Mouse (Mus musculus) embryonic facial prominence, embryonic 14.5 days (tissue): ENCODE data around the gene Gm17428. TPM values are rescaled to one million over a fixed set of nuclear protein-coding genes. Genes with fewer than 3 reads are reported as not detected.
"Not testable (repeated sequence)": the region's sequence is repeated elsewhere in the genome, so short reads cannot be mapped to it uniquely, and the experiment has no call there.

Experiments used
- ATAC-seq: fragments of 200-750 bp; cut with Nextera tagmentation; 2 replicates; pipeline ENCODE4 v1.8.0; 2017; ENCODE audit warnings: low read depth, moderate number of reproducible peaks, moderate TSS enrichment
- DNase-seq: peaks from one replicate; pipeline ENCODE4 v3.0.0-alpha.2; 2015; ENCODE audit warnings: low spot score
- H3K27ac ChIP-seq: fragments of 300-500 bp; sonication (generic); replicated peaks from 2 replicates; pipeline ENCODE4 v1.5.1; 2014; ENCODE audit warnings: low read depth, mild to moderate bottlenecking, low read length, moderate library complexity
- H3K27me3 ChIP-seq: fragments of 300-500 bp; sonication (generic); replicated peaks from 2 replicates; pipeline ENCODE4 v1.6.1; 2014; ENCODE audit warnings: low read length; ENCODE audit not compliant: control insufficient read depth, insufficient read depth
- H3K36me3 ChIP-seq: fragments of 300-500 bp; sonication (generic); 2 replicates; pipeline ENCODE4 v1.6.1; 2014; ENCODE audit warnings: low read length, mixed read lengths; ENCODE audit not compliant: control insufficient read depth, insufficient read depth
- H3K4me1 ChIP-seq: fragments of 300-500 bp; sonication (generic); 2 replicates; pipeline ENCODE4 v1.6.1; 2014; ENCODE audit warnings: antibody characterized with exemption, low read length; ENCODE audit not compliant: control insufficient read depth, insufficient read depth
- H3K4me2 ChIP-seq: fragments of 300-500 bp; sonication (generic); 2 replicates; pipeline ENCODE4 v1.6.1; 2014; ENCODE audit warnings: low read depth, mild to moderate bottlenecking, low read length, moderate library complexity, mixed read lengths
- H3K4me3 ChIP-seq: fragments of 300-500 bp; sonication (generic); 2 replicates; pipeline ENCODE4 v1.5.1; 2014; ENCODE audit warnings: low read depth, mild to moderate bottlenecking, low read length
- H3K9ac ChIP-seq: fragments of 300-500 bp; sonication (generic); 2 replicates; pipeline ENCODE4 v1.6.1; 2014; ENCODE audit warnings: low read depth, mild to moderate bottlenecking, low read length, moderate library complexity, mixed read lengths
- H3K9me3 ChIP-seq: fragments of 300-500 bp; sonication (generic); 2 replicates; pipeline ENCODE4 v1.6.1; 2016; ENCODE audit warnings: low read length; ENCODE audit not compliant: control insufficient read depth
- WGBS: fragments of 180-500 bp; shearing (Covaris S2); extraction: QIAGEN DNeasy Blood & Tissue Kit; methylation state at CpG from one replicate; pipeline ENCODE4 v1.1.7; 2014; 5-methylcytosine and 5-hydroxymethylcytosine counted together
- polyA plus RNA-seq: library from polyadenylated mRNA; unstranded; fragments of >200 nt; fragmentation: Nextera tagmentation; extraction: Ambion mirVana; gene quantifications from 2 replicates; pipeline ENCODE4 v1.2.1, GENCODE M21; 2014

The Gm17428 gene
- polyA plus RNA-seq, 1 experiment from 2014 or later, result not detected

GRCm38 (mm10) chr14:54945975-54946704 is 30.6 kb upstream of the Gm17428 start:
- no peaks in the 10 kb centered on the region for H3K9me3 ChIP-seq
- H3K4me3 ChIP-seq, result no peak overlapping the region
- no peak overlapping the region for H3K4me2 ChIP-seq
- DNase-seq (peak; percentile 66), ATAC-seq (peak; percentile 76)
- no peak overlapping the region for H3K27ac ChIP-seq
- H3K27me3 ChIP-seq, result no peaks in the 10 kb centered on the region
- 80% methylated on average over 19 of the region's 19 CpGs for WGBS
- no peaks in the 10 kb centered on the region for H3K36me3 ChIP-seq
- no peak overlapping the region for H3K9ac ChIP-seq
- no peaks in the 10 kb centered on the region for H3K4me1 ChIP-seq

- not testable (repeated sequence) for H3K9me3 ChIP-seq, H3K36me3 ChIP-seq, DNase-seq, ATAC-seq, H3K27me3 ChIP-seq, H3K4me3 ChIP-seq, H3K9ac ChIP-seq, H3K4me2 ChIP-seq, H3K4me1 ChIP-seq, H3K27ac ChIP-seq
- 94% methylated on average over 8 of the region's 11 CpGs for WGBS
Measured at GRCm38 (mm10) chr14:54947008-54947407, 29.7 kb upstream of the Gm17428 start.

GRCm38 (mm10) chr14:54948781-54949180 is 28.0 kb upstream of the Gm17428 start:
- Histone ChIP-seq H3K4me3 (no peak overlapping the region), H3K9me3 (no peaks in the 10 kb centered on the region), H3K27me3 (no peaks in the 10 kb centered on the region), H3K36me3 (no peaks in the 10 kb centered on the region), H3K4me1 (no peaks in the 10 kb centered on the region), H3K4me2 (no peak overlapping the region), H3K27ac (no peak overlapping the region), H3K9ac (no peak overlapping the region)
- DNase-seq, result no peak
- 84% methylated on average over 9 of the region's 9 CpGs for WGBS
- ATAC-seq, result no peak

- H3K4me3 ChIP-seq, result no peak overlapping the region
- no peaks in the 10 kb centered on the region for H3K36me3 ChIP-seq
- WGBS, result 60% methylated on average over 12 of the region's 12 CpGs
- H3K4me2 ChIP-seq, result no peak overlapping the region
- H3K9me3 ChIP-seq, result no peaks in the 10 kb centered on the region
- no peak for ATAC-seq
- H3K4me1 ChIP-seq, result no peaks in the 10 kb centered on the region
- no peaks in the 10 kb centered on the region for H3K27me3 ChIP-seq
- DNase-seq, result no peak
- no peak overlapping the region for H3K9ac ChIP-seq
- no peak overlapping the region for H3K27ac ChIP-seq
Measured at GRCm38 (mm10) chr14:54950493-54950892, 26.2 kb upstream of the Gm17428 start.

GRCm38 (mm10) chr14:54951587-54951986 is 25.1 kb upstream of the Gm17428 start:
- ATAC-seq, result no peak
- no peaks in the 10 kb centered on the region for H3K4me1 ChIP-seq
- H3K36me3 ChIP-seq, result no peaks in the 10 kb centered on the region

GRCm38 (mm10) chr14:54953664-54954206 is 23.0 kb upstream of the Gm17428 start:
- no peaks in the 10 kb centered on the region for H3K36me3 ChIP-seq
- DNase-seq, result no peak
- H3K27ac ChIP-seq, result no peak overlapping the region
- WGBS, result 86% methylated on average over 8 of the region's 8 CpGs
- no peaks in the 10 kb centered on the region for H3K9me3 ChIP-seq
- no peak overlapping the region for H3K4me3 ChIP-seq
- no peak for ATAC-seq
- H3K9ac ChIP-seq, result no peak overlapping the region
- no peaks in the 10 kb centered on the region for H3K4me1 ChIP-seq
- H3K27me3 ChIP-seq, result no peaks in the 10 kb centered on the region
- no peak overlapping the region for H3K4me2 ChIP-seq

More at GRCm38 (mm10) chr14:54951587-54951986, 25.1 kb upstream of the Gm17428 start:
- no peaks in the 10 kb centered on the region for H3K9me3 ChIP-seq
- no peaks in the 10 kb centered on the region for H3K27me3 ChIP-seq
- no peak overlapping the region for H3K4me2 ChIP-seq
- no peak overlapping the region for H3K27ac ChIP-seq
- DNase-seq, result no peak
- no peak overlapping the region for H3K9ac ChIP-seq
- WGBS, result 78% methylated on average over 6 of the region's 6 CpGs
- no peak overlapping the region for H3K4me3 ChIP-seq

GRCm38 (mm10) chr14:54954474-54954873 is 22.3 kb upstream of the Gm17428 start:
- H3K27me3 ChIP-seq, result no peaks in the 10 kb centered on the region
- 64% methylated on average over 3 of the region's 3 CpGs for WGBS
- H3K9ac ChIP-seq, result no peak overlapping the region
- H3K4me1 ChIP-seq, result no peaks in the 10 kb centered on the region
- no peak overlapping the region for H3K4me3 ChIP-seq
- ATAC-seq (no peak), DNase-seq (no peak)
- H3K36me3 ChIP-seq, result no peaks in the 10 kb centered on the region
- no peaks in the 10 kb centered on the region for H3K9me3 ChIP-seq
- no peak overlapping the region for H3K27ac ChIP-seq
- no peak overlapping the region for H3K4me2 ChIP-seq

GRCm38 (mm10) chr14:54955481-54955880 is 21.3 kb upstream of the Gm17428 start:
- DNase-seq, result no peak
- no peak overlapping the region for H3K4me2 ChIP-seq
- no peaks in the 10 kb centered on the region for H3K36me3 ChIP-seq
- no peak overlapping the region for H3K27ac ChIP-seq
- WGBS, result 87% methylated on average over 3 of the region's 3 CpGs
- H3K9me3 ChIP-seq, result no peaks in the 10 kb centered on the region
- no peak overlapping the region for H3K4me3 ChIP-seq
- no peak for ATAC-seq
- H3K9ac ChIP-seq, result no peak overlapping the region
- H3K4me1 ChIP-seq, result no peaks in the 10 kb centered on the region
- H3K27me3 ChIP-seq, result no peaks in the 10 kb centered on the region

- Histone ChIP-seq H3K4me2 (no peak overlapping the region), H3K36me3 (no peaks in the 10 kb centered on the region), H3K9me3 (no peaks in the 10 kb centered on the region), H3K4me3 (no peak overlapping the region), H3K4me1 (no peaks in the 10 kb centered on the region), H3K9ac (no peak overlapping the region), H3K27ac (no peak overlapping the region), H3K27me3 (no peaks in the 10 kb centered on the region)
- WGBS, result 79% methylated on average over 9 of the region's 9 CpGs
- DNase-seq (no peak), ATAC-seq (no peak)
Measured at GRCm38 (mm10) chr14:54956533-54956932, 20.2 kb upstream of the Gm17428 start.
